Mouse (Mus musculus) left cerebral cortex, adult 9 months (tissue): ENCODE results near the gene Ago1.
A peak's percentile ranks its signal among the peaks of the same experiment; 100 is the strongest.

ENCODE experiments used
- DNase-seq, 2 experiments: peaks; one replicate each; pipeline ENCODE4 v3.0.0; 2022; ENCODE audit warnings: low spot score in 2 of 2

Gene Ago1

DNA sequence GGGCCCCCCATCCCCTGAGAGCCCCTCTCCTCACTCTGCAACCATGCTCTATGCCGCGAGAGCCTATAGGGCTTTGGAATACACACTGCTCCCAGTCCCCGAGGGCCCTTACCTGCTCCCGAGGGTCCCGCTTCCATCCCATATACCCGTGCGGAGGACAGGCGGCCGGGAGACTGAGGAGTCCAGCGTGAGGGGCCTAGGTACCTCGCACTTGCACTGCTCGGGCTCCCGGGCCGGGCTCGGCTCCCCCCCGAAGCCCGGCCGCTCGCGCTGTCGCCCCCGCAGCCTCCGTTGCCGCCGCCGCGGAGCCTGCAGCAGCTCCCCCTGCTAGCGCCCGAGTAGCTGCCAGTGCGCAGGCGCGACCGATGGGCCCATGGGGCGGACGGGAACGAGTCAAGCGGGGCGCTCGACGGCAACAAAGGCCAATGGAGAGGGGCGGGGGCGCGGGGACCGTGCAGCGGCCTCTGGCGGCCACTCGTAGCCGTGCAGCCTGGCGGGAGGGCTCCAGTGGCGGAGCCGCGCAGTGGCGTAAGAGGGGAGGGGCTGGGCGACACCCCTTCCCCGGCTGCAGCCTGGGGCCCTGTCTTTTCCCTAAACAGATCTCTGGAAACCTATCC is at the start of gene Ago1:
Gene Ago1 (minus strand): TSS at position 299 of the 617 bp plus-strand sequence.
- DNase-seq: peak; percentile 85 to 95

DNA sequence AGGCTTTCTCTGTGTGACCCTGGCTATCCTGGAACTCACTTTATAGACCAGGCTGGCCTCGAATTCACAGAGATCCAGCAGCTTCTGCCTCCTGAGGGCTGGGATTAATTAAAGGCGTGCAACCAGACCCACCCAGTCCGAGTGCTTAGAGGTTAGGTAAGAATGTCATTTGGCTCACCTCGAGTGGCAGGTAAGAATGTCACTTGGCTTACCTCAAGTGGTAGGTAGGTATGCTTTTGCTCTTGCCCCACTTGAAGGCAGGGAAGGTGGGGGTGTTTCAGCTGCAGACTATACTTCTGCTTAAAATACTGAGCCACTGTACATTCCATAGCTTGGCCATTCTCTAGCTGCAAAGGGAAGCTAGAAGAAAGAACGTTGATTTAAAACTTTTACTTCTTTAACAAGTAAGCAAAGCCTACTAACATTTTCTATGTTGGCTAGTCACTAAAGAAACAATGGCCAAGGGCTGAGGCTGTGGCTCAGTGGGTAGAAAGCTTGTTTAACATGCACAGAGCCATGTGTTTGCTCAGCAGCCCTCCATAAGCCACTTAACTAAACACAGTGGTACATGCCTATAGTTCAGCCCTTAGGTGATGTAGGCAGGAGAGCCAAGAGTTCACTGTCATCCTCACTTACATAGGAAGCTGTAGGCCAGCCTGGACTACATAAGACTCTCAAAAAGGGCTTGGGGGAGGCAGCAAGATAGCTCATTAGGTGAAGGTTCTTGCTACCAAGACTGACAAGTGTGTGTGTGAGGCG is 44.1 kb upstream of the Ago1 start:
- DNase-seq: no peak

DNA sequence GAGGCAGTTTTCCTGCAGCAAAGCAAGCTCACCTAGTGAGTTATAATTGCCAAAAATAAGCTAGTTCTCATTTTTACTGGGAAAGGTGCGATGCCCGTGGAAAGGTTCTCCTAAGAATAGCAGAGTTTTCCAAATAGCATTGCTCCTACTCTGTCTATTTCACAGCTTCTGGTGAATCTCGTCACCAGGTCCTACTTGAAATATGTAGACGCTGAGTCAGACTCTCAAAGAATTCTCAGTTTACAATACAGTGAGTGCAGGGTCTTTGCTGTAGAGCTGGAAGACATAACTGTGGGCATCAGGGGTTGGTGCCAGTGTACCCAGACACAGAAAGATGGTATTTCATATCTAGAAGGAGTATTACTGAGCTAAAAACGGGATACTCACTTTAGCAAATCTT is 42.6 kb upstream of the Ago1 start:
- DNase-seq: no peak

DNA sequence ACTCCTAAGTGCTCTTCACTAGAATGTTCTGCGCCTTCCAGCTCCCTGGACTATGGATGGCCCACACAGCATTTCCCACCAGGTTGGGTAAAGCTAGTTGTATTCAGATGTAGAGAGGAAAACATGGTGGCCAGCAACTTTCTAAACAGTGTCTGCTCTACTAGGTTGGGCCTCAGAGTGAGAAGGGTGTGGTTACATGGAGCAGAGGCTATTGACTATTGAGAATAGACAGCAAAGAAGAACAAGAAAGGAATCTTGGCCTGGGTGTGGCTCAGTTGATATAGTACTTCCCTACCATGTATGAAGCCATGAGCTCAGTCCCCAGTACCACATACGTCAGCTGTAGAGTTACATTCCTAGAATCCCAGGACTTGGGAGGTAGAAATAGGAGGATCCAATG is 40.7 kb upstream of the Ago1 start:
- DNase-seq: no peak

DNA sequence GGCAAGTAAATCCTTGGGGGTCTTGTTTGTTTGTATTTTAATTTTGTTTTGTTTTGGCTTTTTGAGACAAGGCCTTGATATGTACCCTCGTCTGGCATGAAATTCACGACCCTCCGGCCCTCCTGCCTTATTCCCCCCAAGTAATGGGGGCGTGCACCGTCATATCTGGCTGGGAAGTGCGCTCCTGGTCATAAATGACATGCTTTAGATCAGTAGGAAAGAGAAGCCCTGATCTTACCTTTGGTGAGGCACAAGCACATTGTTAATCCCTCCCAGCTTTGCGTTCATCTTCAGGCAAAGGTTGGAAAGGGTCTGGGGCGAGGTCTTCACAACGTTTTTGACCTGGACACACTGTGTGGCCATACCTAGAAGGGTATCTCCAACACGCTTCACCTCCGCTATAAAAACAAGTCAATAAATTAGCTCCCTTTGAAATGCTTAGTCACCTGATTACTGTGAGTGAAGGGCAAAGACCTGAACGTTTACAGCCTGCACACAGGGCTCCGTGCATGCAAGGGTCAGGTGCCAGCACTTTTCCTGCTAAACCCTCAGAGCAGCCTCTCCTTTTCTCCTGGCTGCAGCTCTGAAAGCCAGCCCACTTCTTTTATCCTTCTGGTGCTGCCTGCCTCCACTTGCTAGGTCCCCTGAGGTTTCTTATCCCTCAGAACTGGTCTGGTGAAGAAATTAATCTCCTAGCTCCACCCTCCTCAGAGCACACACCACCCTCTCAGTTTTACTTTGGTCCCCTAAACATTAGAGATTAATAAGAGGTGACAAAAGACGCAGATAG is 39.9 kb upstream of the Ago1 start:
- no peak for DNase-seq

DNA sequence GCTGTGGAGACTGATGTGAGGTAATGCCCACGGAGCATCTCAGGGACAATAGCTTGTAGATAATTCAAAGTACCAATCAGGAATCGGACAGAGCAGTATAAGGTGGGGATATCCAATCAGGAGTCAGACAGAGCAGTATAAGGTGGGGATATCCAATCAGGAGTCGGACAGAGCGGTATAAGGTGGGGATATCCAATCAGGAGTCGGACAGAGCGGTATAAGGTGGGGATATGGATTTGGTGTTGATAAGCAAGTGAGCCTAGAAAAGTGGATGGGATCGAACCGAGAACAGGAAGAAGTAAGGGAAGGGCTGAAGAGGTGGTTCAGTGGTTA is 34.6 kb upstream of the Ago1 start:
- no peak for DNase-seq

DNA sequence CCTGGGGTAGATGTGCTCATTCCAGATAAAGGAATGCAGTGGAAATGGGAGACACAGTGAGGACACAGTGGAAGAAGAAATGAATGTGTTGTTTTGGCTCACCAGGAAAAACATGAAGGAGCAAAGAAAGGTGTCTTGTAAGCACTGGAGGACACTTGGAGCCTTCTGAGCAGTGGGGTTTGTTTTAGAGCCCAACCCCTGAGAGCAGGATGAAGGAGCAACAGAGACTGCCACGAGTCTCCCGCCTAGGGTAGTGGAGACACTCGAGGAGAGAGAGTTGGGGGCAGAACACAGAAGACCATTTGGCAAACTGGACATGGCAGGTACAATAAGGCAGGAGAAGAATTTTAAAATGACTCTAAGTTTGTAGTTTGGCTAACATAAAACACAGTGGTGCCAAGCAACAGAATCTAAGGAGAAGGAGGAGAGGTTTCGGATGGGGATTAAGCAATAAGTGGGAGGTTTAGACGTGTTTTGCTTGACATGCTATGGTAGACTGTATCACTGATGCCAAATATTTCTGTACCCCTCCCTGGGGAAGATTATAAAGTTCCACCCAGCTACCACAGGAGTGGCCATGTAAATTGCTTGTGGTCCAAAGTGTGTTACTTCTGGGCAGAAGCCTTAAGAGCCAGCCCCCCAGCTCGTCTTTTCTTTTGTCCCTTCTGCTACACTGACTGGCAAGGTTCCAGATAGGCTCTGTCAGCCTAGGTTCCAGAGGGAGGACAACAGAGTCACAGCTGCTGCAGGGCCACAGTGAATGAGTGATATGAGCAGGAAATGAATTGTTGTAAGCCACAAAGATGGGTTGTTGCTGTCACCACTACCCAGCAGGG is 34.0 kb upstream of the Ago1 start:
- no peak for DNase-seq

DNA sequence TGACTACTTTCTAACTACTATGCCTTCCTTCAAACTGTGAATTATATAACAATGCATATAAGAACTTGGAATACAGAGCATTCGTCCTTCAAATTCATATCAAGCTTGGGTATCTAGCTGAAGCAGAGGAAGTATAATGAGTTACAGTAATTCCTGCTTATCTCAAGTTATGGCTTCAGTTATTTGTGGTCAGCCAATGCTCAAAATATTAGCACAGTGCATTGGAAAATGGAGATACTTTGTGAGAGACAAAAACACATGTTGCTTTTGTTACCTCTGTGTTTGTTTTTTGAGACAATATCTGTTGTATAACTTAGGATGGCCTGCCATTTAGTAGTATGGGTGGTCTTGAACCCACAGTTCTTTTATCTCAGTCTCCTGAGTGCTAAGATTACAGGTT is 30.2 kb upstream of the Ago1 start:
- no peak for DNase-seq

DNA sequence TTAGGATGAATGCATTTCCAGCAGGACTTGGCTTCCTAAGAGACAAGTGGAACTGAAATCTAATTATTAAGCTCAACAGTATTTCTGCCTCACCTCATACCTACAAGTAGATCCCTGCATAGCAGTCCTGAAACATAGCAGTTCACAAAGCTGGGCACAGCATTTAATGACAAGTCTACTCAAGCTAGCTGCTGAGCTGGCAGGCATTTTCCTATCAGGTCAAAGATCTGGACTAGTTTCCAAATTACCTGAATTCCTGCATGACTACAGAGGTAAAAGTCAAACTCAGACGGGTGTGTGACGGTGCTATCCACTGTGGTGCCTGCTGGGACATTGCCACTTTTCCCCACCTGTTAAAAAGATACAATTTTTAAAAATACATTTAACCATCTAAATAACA is 28.6 kb upstream of the Ago1 start:
- DNase-seq: no peak

DNA sequence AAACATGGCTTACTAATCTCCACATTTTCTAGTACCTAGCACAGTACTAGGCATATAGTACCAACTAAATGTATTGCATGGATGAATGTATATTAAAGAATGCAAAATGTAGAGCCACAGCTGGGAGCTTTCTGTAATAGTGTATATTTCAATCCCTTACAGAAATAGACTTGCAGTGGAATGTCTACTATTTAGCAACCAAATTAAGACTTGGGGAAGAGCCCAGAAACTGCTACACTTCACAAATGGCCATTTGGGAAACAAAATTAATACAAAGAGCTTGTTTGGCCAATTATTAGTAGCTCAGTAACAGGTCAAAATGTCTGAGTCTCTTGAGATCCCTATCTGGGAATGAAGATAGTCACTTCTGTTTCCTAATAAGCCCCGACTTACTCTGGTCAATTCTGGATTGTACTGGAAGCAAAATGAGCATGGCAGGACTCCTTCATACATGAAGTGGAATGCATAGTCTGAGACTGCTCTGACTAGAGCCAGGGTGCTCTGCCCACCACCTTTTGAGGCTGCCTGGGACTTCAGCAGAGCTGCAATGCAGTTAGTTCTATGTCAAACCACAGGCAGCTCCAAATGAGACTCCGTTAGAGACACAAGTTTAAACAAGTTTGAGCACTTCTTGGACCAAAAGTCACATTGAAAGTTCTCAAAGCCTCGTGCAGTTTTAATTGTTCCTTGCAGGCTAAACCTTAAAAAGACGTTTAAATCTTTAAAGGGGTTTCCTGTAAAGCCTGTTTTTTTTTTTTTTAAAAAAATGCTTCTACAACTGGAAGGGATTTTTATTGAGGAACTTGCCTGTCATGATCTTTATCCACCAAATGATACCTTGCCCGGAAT is 27.8 kb upstream of the Ago1 start:
- no peak for DNase-seq

DNA sequence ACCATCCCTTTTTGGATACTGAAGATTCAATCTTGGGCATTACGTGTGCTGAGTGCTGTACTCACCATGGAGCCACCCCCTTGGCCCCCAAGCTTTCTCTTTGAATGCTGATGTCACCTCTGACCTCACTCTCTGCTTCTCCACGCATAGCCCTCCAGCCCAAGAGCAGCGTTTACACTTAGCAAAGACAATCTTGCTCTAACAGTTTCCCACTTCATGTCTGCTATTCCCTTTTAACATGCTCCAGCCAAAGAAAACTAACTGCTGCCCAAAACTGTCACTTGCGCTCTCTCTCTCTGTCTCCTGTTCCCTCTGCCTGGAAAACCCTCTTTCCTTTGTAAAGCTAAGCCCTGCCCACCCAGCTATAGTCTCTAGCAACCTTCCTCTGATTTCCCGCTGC is 27.1 kb upstream of the Ago1 start:
- DNase-seq: no peak

DNA sequence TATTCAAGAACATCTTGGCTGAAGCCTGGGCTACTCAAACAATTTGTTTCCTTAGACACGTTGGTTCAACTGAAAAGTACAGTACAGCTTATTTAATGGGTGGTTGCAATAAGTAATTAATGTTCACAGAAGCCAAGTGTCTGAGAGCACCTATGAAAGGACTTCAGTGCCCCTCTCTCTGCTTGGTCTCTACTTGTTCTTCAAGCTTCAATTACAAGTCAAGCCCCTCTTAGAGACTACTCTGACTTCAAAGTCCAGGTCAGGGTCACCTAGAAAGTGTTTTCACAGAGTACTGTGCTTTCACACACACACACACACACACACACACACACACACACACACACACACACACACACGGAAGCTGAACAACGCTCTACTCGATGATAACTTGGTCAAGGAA is 25.0 kb upstream of the Ago1 start:
- no peak for DNase-seq

DNA sequence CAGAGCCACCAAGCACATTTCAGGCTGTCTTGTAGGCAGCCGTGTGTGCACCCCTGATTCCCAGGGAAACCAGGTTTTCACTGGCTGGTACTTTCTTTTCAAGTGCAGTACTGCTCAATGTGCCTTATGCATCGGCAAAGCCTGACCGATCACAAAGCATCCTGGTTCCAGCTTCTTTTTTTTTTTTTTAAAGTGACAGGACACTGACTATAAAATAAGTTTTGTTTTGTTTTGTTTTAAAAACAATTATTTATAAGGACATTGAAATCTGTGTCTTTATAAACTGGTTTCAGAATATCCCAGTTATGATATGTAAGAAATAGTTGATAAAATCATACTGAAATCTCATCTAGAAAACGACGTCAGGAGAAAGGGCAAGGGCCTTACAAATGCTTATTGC is 23.6 kb upstream of the Ago1 start:
- DNase-seq: no peak

DNA sequence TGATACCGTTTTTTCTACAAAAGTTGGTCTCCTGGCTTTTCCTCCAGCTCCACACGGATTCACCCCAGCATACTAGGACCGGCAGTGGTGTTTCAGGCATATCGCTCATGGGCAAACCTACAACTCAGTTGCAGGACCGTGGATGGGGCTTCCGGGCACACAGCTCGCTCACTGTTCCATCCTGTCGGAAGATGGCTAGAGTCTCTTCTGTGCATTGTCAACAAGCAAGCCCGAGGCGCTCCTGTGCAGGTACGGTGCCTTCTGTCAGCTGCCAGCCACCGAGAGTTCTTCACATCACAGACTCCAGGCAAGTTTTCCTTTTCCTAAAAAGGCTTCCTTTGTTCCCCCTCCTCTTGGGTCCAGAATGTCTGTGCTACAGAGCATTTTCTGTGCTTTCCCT is 22.3 kb upstream of the Ago1 start:
- no peak for DNase-seq

DNA sequence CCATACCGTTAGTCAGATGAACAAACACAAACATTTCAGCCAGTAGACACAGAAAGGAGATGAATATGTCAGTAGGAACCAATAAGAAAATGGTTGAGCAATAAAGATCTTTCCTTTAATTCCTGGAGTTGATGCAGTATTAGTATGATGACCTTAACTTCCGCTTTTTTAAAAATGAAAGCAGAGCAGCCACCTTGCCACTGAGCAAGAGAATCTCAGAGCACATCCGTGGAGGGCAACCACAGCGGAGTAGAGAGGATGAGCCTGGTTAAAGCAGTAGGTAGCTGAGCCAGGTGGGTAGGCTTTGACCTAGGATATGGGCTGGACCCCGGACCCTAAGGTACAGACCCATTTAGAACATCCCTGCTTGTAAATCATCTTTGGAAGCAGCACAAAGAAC is 21.4 kb upstream of the Ago1 start:
- no peak for DNase-seq

DNA sequence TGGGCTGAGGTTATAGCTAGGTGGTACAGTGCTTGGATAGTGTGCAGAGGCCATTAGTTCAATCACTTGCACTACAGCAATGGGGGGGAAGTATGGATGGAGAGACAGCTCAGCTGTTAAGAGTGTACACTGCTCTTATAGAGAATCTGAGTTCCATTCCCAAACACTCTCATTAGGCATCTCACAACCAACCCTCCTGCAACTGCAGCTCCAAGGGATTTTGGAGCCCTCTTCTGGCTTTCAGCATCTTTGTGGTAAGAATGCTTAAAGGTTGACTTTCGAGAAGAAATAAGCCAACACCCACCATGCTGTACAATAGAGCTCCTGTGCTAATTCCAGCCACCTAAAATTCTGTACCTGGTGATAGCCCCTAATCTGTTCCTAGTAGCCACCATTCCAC is 17.8 kb upstream of the Ago1 start:
- peak in 1 of 2 experiments; percentile 22 for DNase-seq

DNA sequence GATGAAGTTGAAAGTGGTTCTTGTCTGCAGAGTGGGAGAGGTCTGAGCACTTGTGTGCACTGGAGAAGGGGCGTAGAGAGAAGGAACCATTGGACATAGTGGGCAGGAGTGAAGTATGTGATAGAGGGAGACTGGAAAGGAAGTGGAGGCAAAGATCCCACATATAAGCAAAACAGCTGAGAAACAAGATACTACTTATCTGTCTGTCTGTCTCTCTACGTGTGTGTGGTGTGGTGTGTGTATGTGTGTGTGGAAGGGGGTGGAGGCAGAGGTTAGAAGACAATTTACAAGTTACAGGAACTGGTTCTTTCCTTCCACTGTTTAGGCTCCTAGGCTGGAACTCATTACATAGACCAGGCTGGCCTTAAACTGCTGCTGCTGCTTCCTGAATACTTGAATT is 16.7 kb upstream of the Ago1 start:
- DNase-seq: no peak

DNA sequence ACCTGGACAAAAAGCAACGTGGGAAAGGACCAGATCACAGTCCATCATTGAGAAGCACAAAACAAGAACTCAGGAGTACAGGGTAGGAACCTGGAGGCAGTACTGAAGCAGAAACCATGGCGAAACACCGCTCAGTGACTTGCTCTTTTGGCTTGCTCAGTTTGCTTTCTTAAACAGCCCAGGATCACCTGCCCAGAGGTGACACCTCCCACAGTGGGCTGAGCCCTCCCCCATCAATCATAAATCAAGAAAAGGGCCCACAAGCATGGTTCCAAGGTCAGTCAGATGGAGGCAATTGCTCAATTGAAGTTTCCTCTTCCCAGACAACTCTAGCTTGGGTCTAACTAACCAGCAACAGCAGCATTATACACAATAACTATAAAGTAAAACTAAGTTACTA is 15.5 kb upstream of the Ago1 start:
- DNase-seq: no peak

DNA sequence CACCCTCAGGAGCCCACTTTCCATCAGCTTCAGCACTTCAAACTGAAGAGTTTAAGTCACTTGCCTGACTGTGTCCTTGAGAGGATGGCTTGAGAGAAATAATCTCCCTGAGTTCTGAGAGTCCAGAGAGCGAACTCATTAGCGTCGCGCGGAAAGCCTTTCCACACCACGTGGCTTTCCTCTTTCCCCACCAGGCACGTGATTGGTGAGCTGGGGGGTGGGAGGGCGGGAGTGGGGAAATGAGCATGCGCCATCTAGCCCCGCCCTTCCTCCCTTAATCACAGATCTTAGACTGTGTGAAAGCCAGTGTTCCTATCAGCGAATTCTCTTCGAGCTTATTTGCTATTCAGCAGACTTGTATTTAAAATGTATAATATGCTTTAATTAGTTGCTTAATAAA is 14.6 kb upstream of the Ago1 start:
- DNase-seq: no peak

DNA sequence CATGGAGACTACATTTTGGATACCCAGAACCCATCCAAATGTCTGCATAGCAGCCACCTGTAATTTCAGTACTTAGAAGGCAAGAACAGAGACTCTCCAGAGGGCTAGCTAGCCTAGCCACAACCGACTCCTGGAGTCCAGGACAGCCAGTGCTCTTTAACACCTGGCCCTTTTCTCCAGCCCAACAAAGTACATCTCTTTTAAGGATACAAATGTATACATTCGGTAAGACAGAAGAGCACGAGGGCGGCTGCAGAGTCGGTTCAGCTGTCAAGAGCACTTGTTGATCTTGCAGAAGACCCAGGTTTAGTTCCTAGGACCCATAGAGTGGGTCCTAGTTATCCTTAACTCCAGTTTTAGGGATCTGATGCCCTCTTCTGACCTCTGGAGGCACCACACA is 13.1 kb upstream of the Ago1 start:
- no peak for DNase-seq

DNA sequence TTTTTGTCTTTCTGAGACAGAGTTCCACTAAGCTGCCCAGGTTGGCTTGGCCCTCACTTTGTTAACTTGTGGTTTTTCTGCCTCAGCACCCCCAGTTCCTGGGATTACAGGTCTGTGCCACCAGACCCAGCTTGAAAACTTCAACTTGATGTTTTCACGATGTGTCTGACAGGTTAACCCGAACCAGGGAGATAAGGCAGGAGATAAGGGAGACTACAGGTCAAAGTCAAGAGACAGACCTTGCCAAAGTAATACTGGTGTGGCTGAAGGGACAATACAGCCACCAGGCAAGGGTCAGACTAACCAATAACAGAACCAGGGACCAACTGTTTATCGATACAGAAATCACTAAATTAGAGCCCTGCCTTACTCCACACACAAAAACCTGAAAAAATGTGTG is 11.9 kb upstream of the Ago1 start:
- DNase-seq: no peak
